Comparison of ENCODE assay signal across 27 mouse cellular contexts in the genomic region with DNA sequence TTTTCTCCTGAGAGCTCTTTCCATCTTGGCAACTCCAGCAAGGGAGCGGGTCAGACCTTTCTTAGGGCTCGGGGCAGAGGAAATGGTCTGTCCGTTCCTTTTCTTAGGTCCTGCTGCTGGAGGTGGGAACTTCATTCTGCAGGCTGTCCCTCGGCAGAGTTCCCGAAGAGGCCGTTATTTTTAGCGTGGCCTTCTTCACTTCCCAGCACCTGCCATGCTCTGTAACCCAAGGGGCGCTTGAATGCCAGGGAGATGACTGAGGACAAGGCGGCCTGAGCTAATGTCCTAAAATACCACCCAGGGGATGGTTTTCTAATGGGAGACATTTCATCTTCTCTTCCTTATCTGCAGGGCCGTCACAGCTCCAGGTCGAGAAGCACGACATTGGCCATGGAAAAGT. TPM values are rescaled to one million over a fixed set of nuclear protein-coding genes. Genes with fewer than 3 reads are reported as not detected.
DNase-seq lines count a peak whose midpoint lies in the region; ATAC-seq lines count a peak whose summit lies in the region.
"Had no signal": no experiment of that assay in that cellular context is flagged by ENCODE, and none has a peak within 500 bp of the region (broad histone marks: within the 10 kb centered on the region; RNA-seq: fewer than 3 reads in every experiment).

No protein-coding gene starts in this region.

- 42% methylated on average over 12 of the region's 12 CpGs for WGBS in heart, embryonic 13.5 days
- WGBS in heart, embryonic 16.5 days: 44% methylated on average over 12 of the region's 12 CpGs

- H3K9ac ChIP-seq in heart, embryonic 13.5 days: 0 out of 2 replicates have a peak overlapping the region, but pooled peaks have one; percentile 41
- H3K9ac ChIP-seq in heart, embryonic 16.5 days (ENCODE audit: low read length): no peak overlapping the region
- H3K9ac ChIP-seq: embryonic facial prominence, embryonic 12.5 days; hindbrain, embryonic 14.5 days; limb, embryonic 12.5 days; liver, embryonic 15.5 days; lung, embryonic 15.5 days; midbrain, embryonic 12.5 days; neural tube, embryonic 13.5 days; stomach, embryonic 15.5 days had no signal

- H3K27me3 ChIP-seq in heart, embryonic 13.5 days (replicated peaks): no peaks in the 10 kb centered on the region
- H3K27me3 ChIP-seq in heart, embryonic 16.5 days (ENCODE audit: control insufficient read depth, insufficient read depth, low read length): no peaks in the 10 kb centered on the region
- H3K27me3 ChIP-seq: CH12.LX; embryonic facial prominence, embryonic 12.5 days; limb, embryonic 12.5 days; lung, embryonic 15.5 days; midbrain, embryonic 12.5 days; neural tube, embryonic 13.5 days; stomach, embryonic 15.5 days had no signal

- no peaks in the 10 kb centered on the region for H3K9me3 ChIP-seq in heart, embryonic 13.5 days
- H3K9me3 ChIP-seq in heart, embryonic 16.5 days (replicated peaks; ENCODE audit: control insufficient read depth, low read length): no peaks in the 10 kb centered on the region
- H3K9me3 ChIP-seq: embryonic facial prominence, embryonic 12.5 days; limb, embryonic 12.5 days; liver, embryonic 15.5 days; lung, embryonic 15.5 days; megakaryocyte, embryonic 14.5 days; midbrain, embryonic 12.5 days; neural tube, embryonic 13.5 days; stomach, embryonic 15.5 days had no signal

- H3K4me2 ChIP-seq in heart, embryonic 13.5 days: peak overlapping the region; percentile 39
- H3K4me2 ChIP-seq in heart, embryonic 16.5 days (ENCODE audit: low read depth, low read length): peak overlapping the region; percentile 13; the same call in 1 of the 2 replicates
- H3K4me2 ChIP-seq: embryonic facial prominence, embryonic 12.5 days; hindbrain, embryonic 14.5 days; limb, embryonic 12.5 days; liver, embryonic 15.5 days; lung, embryonic 15.5 days; midbrain, embryonic 12.5 days; neural tube, embryonic 13.5 days; stomach, embryonic 15.5 days had no signal

- no peaks in the 10 kb centered on the region for H3K36me3 ChIP-seq in heart, embryonic 13.5 days
- no peaks in the 10 kb centered on the region for H3K36me3 ChIP-seq in heart, embryonic 16.5 days (ENCODE audit: control insufficient read depth, insufficient read depth)
- H3K36me3 ChIP-seq: embryonic facial prominence, embryonic 12.5 days; limb, embryonic 12.5 days; liver, embryonic 15.5 days; lung, embryonic 15.5 days; midbrain, embryonic 12.5 days; neural tube, embryonic 13.5 days; stomach, embryonic 15.5 days had no signal

- peak; percentile 90 for DNase-seq in gastrocnemius, adult 18-20 months (ENCODE audit: low spot score)
- DNase-seq in gastrocnemius, postnatal 4 days (ENCODE audit: low spot score in 2 of 2): no peak
- DNase-seq in heart, postnatal 25 days (ENCODE audit: low spot score): no peak
- no peak for DNase-seq in lung, adult 18-20 months
- no peak for DNase-seq in lung, postnatal 10 days
- DNase-seq: adrenal gland, postnatal 10 days; cerebellum, adult 11-12 months; cerebellum, adult 9-11 months; embryo, embryonic 11 days; kidney, adult 11 months; kidney, postnatal 25 days; lung, postnatal 36 days had no signal

- H3K4me3 ChIP-seq in heart, embryonic 13.5 days: no peak overlapping the region
- no peak overlapping the region for H3K4me3 ChIP-seq in heart, embryonic 16.5 days (ENCODE audit: low read length)
- H3K4me3 ChIP-seq: embryonic facial prominence, embryonic 12.5 days; left cerebral cortex, adult 2 months; limb, embryonic 12.5 days; liver, embryonic 15.5 days; lung, embryonic 15.5 days; megakaryocyte, embryonic 14.5 days; midbrain, embryonic 12.5 days; neural tube, embryonic 13.5 days; stomach, embryonic 15.5 days had no signal

- peaks cover 25% of the 10 kb centered on the region for H3K4me1 ChIP-seq in heart, embryonic 13.5 days
- peaks cover 20% of the 10 kb centered on the region for H3K4me1 ChIP-seq in heart, embryonic 16.5 days (ENCODE audit: control insufficient read depth, insufficient read depth, low read length)
- H3K4me1 ChIP-seq: embryonic facial prominence, embryonic 12.5 days; liver, embryonic 15.5 days; lung, embryonic 15.5 days; megakaryocyte, embryonic 14.5 days; midbrain, embryonic 12.5 days; neural tube, embryonic 13.5 days; stomach, embryonic 15.5 days had no signal

- intact Hi-C loops in heart, postnatal 25 days (cut with DNase I): no loop called here

- ATAC-seq in heart, embryonic 13.5 days (ENCODE audit: extremely low read depth, insufficient number of reproducible peaks, low FRiP score, low TSS enrichment): no peak
- 0 out of 2 replicates have a peak, but pooled peaks have one; percentile 18 for ATAC-seq in heart, embryonic 16.5 days (replicated peaks; ENCODE audit: extremely low read depth, insufficient read depth, low FRiP score)
- ATAC-seq in megakaryocyte progenitor cell, adult 5-6 weeks (replicated peaks; ENCODE audit: poor library complexity): no peak
- ATAC-seq: forebrain, embryonic 14.5 days had no signal

- peak overlapping the region; percentile 63 for H3K27ac ChIP-seq in heart, embryonic 13.5 days (replicated peaks)
- H3K27ac ChIP-seq in heart, embryonic 16.5 days (ENCODE audit: low read length): 0 out of 2 replicates have a peak overlapping the region, but pooled peaks have one; percentile 20
- H3K27ac ChIP-seq: embryonic facial prominence, embryonic 12.5 days; hindbrain, embryonic 14.5 days; left cerebral cortex, adult 2 months; limb, embryonic 12.5 days; liver, embryonic 15.5 days; lung, embryonic 15.5 days; midbrain, embryonic 12.5 days; neural tube, embryonic 13.5 days; stomach, embryonic 15.5 days had no signal

RNA-seq across cellular contexts. Expression of a gene that starts 10.5 kb away (rescaled TPM):
- over 10,000 TPM; 24,162 to 25,960 TPM for total RNA-seq in gastrocnemius, adult 18-20 months (2021)
- total RNA-seq in gastrocnemius, postnatal 4 days (2021): 1,000 to 10,000 TPM; 7,029 to 7,975 TPM
- polyA plus RNA-seq in heart, embryonic 13.5 days (2015; fragmentation: Nextera tagmentation; extraction: Ambion mirVana): 3,954 and 4,354 TPM in 2 replicates
- total RNA-seq in heart, postnatal 25 days (2021): over 10,000 TPM; 12,975 to 13,062 TPM
- polyA plus RNA-seq in heart, embryonic 16.5 days (2015; fragmentation: Nextera tagmentation; extraction: Ambion mirVana): 5,077 and 5,310 TPM in 2 replicates
- total RNA-seq in megakaryocyte progenitor cell, adult 5-6 weeks (2015): 33.1 and 43.8 TPM in 2 replicates
- 47.0 and 50.4 TPM in 2 replicates for total RNA-seq in megakaryocyte progenitor cell, adult 5-6 weeks (2017)

Comparison
In these comparisons a context has a peak if more than half of its experiments do, and no peak if none do; other contexts are left out.
1. RNA of a gene that starts 10.5 kb away (total RNA-seq): 24,162 to 25,960 TPM in gastrocnemius, adult 18-20 months, 12,975 to 13,062 TPM in heart, postnatal 25 days and 7,029 to 7,975 TPM in gastrocnemius, postnatal 4 days; 33.1 to 50.4 TPM in megakaryocyte progenitor cell, adult 5-6 weeks; every median in the first group is over 100 times any median in the second.